Mouse (Mus musculus) myocyte (in vitro differentiated cells): ENCODE measurements around the gene Pnmal1. TPM values are rescaled to one million over a fixed set of nuclear protein-coding genes. Genes with fewer than 3 reads are reported as not detected.
"Not testable (repeated sequence)": the region's sequence is repeated elsewhere in the genome, so short reads cannot be mapped to it uniquely, and the experiment has no call there.

Experiments used
- H3K27me3 ChIP-seq: one replicate; pipeline ENCODE4 v1.6.1; 2011; ENCODE audit not compliant: control insufficient read depth, insufficient read depth, insufficient read length
- H3K36me3 ChIP-seq: one replicate; pipeline ENCODE4 v1.6.1; 2011; ENCODE audit not compliant: control insufficient read depth, insufficient read depth
- H3K4me2 ChIP-seq: one replicate; pipeline ENCODE4 v1.6.1; 2011; ENCODE audit warnings: low read depth, control low read depth
- H3K4me3 ChIP-seq: one replicate; pipeline ENCODE4 v1.5.1; 2011; ENCODE audit warnings: mild to moderate bottlenecking, control low read depth, moderate library complexity
- H3K79me2 ChIP-seq: one replicate; pipeline ENCODE4 v1.6.1; 2011; ENCODE audit not compliant: control insufficient read depth, insufficient read depth
- H3ac ChIP-seq: one replicate; pipeline ENCODE4 v1.6.1; 2011; ENCODE audit not compliant: control insufficient read depth, insufficient read length
- CEBPB ChIP-seq: IDR thresholded peaks from 2 replicates; pipeline ENCODE4 v1.6.1; 2011; ENCODE audit warnings: mild to moderate bottlenecking, moderate library complexity; ENCODE audit not compliant: poor library complexity, insufficient read depth, severe bottlenecking
- E2F4 ChIP-seq: IDR thresholded peaks from one replicate; pipeline ENCODE4 v1.6.1; 2011; ENCODE audit warnings: mild to moderate bottlenecking, control low read depth, moderate library complexity; ENCODE audit not compliant: insufficient read depth
- MAX ChIP-seq: IDR thresholded peaks from one replicate; pipeline ENCODE4 v1.6.1; 2011; ENCODE audit warnings: low read depth, mild to moderate bottlenecking, control low read depth
- MYOD1 ChIP-seq, 3 experiments: IDR thresholded peaks; one replicate each; pipeline ENCODE4 v1.6.1; 2011; ENCODE audit warnings: control low read depth in 2 of 3, low read depth in 2 of 3, mild to moderate bottlenecking in 2 of 3, moderate library complexity in 1 of 3; ENCODE audit not compliant: insufficient read length in 2 of 3, control insufficient read depth in 1 of 3
- MYOG ChIP-seq, 3 experiments: IDR thresholded peaks; one replicate each; pipeline ENCODE4 v1.6.1; 2011; ENCODE audit warnings: control low read depth in 2 of 3, low read depth in 2 of 3, mild to moderate bottlenecking in 2 of 3; ENCODE audit not compliant: insufficient read length in 2 of 3, control insufficient read depth in 1 of 3, insufficient read depth in 1 of 3
- POLR2A ChIP-seq: IDR thresholded peaks from one replicate; pipeline ENCODE4 v1.6.1; 2011; ENCODE audit warnings: low read depth, mild to moderate bottlenecking, control low read depth, moderate library complexity; ENCODE audit not compliant: insufficient read length
- POLR2AphosphoS2 ChIP-seq: IDR thresholded peaks from one replicate; pipeline ENCODE4 v1.6.1; 2011; ENCODE audit warnings: low read depth, control low read depth; ENCODE audit not compliant: insufficient read length
- REST ChIP-seq: IDR thresholded peaks from one replicate; pipeline ENCODE4 v1.6.1; 2011; ENCODE audit warnings: mild to moderate bottlenecking, control low read depth, moderate library complexity; ENCODE audit not compliant: insufficient read depth, insufficient read length
- SRF ChIP-seq: IDR thresholded peaks from one replicate; pipeline ENCODE4 v1.6.1; 2011; ENCODE audit warnings: low read depth; ENCODE audit not compliant: control insufficient read depth, insufficient read length
- TCF12 ChIP-seq: IDR thresholded peaks from one replicate; pipeline ENCODE4 v1.6.1; 2011; ENCODE audit warnings: mild to moderate bottlenecking, control low read depth; ENCODE audit not compliant: poor library complexity, insufficient read depth, severe bottlenecking
- TCF3 ChIP-seq: IDR thresholded peaks from one replicate; pipeline ENCODE4 v1.6.1; 2011; ENCODE audit warnings: low read depth, control low read depth; ENCODE audit not compliant: insufficient read length
- USF1 ChIP-seq: IDR thresholded peaks from one replicate; pipeline ENCODE4 v1.6.1; 2011; ENCODE audit warnings: low read depth, mild to moderate bottlenecking, control low read depth, moderate library complexity
- polyA plus RNA-seq: library from polyadenylated mRNA; unstranded; fragments of >200 nt; fragmentation: generic; extraction: Trizol; gene quantifications from one replicate; pipeline ENCODE4 v1.2.1, GENCODE M21; 2012; ENCODE audit warnings: missing spikeins

Gene Pnmal1
- polyA plus RNA-seq, 1 experiment: 0.05 TPM

DNA sequence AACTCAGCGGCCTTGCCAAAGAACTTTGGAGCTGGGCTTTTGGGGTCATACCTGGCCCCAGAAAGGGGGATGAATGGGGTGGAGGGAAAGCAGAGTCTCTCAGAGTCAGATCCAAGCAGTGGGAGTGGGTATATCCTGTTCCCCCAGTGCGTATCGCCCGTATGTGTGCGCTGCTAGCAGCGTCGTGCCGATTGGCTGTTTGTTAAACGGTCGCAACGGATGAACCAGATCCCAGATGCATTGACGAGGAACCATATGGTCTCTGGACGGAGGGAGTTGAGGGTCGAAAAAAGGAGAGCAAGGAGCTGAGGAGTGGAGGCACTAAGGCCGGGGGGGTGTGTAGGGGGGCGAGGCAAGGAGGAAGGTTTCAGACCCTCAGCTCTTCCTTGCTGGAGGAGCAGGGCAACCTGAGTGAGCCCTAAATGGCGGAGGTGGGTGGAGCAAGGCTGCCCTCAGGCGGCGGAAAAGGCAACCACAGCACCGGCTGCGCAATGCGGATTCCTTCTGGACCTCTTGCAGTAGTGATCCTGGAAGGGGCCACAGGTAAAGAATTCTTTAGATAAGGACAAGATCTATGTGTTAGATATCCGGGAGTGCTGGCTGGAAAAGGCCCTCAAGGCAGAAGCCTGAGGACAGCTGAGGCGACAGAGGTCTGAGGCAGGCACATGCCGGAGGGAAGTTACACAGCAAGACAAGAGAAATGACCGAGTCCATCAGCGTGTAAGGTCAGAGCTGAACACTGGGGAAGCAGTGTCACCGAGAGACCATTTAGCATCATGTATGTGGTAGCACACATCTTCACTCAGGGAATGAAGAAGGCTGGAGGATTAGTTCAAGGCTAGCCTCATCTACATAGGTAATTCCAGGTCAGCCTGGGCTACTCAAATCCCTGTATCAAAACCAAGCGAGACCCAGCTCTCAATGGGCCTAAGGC lies 9.3 kb upstream of the Pnmal1 start:
- Histone ChIP-seq H3K36me3 (no peaks in the 10 kb centered on the region), H3K4me2 (peak overlapping the region; percentile 20), H3K4me3 (no peak overlapping the region), H3K27me3 (no peaks in the 10 kb centered on the region), H3ac (no peak overlapping the region), H3K79me2 (peaks cover 5% of the 10 kb centered on the region)
- TF ChIP-seq POLR2AphosphoS2 (peak; percentile 80), MYOG (IDR thresholded peaks at IDR 0.05; ENCODE audit: control insufficient read depth in 1 of 3, insufficient read depth in 1 of 3, insufficient read length in 2 of 3, low read depth in 2 of 3) (no peak), SRF (no peak), CEBPB (no peak), REST (no peak), MAX (no peak), TCF3 (no peak)

DNA sequence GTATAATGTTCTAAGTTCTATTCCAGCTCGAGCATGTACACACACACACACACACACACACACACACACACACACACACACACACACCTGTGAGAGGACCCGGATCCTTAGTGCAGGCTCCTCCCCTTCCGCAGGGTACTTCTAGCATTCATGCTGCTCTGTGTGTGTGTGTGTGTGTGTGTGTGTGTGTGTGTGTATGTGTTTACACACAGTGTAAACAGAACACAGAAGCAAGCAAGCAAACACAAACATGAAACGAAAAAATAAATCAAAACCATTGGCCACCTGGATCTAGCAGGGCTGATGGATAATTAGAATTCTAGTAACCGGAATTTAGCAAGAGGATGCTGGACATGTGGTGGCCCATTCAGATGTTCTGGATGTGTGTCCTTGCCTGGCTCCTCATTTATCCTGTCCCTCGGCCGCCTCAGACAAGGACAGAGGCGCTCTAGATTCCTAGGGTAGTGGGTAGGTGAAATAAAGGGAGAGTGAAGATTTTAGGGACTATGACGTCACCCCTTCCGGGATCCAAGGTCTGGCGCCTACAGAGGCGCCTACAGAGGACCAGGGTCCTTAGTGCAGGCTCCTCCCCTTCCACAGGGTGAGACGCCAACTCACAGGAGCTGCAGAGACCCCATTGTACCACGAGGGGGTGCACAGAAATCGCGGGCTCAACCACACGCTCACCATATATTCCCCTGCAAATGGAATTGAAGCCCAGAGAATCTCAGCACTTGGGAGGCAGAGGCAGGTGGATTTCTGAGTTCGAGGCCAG lies 8.4 kb upstream of the Pnmal1 start:
- peak overlapping the region; percentile 32 for H3K4me2 ChIP-seq
- peaks cover under 1% of the 10 kb centered on the region for H3K79me2 ChIP-seq
- H3K27me3 ChIP-seq: no peaks in the 10 kb centered on the region
- H3K36me3 ChIP-seq: no peaks in the 10 kb centered on the region
- no peak overlapping the region for H3ac ChIP-seq
- peak; percentile 51 for TF ChIP-seq POLR2AphosphoS2
- TF ChIP-seq SRF: no peak
- TF ChIP-seq USF1: no peak
- H3K4me3 ChIP-seq: no peak overlapping the region

DNA sequence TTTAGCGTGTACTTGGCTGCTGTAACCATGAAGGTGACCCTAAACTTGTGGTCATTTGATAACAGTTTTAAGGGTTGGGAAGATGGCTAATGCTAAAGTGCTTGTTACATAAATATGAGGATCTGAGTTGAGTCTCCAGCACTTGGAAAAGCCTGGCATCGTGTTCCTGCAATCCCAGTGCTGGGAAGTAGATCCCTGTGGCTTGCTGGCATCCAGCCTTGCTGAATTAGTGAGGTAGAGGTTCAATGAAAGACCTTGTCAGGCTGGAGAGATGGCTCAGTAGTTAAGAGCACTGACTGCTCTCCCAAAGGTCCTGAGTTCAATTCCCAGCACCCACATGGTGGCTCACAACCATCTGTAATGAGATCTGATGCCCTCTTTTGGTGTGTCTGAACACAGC lies 5.7 kb upstream of the Pnmal1 start:
- not testable (repeated sequence) for H3K4me2 ChIP-seq, H3K4me3 ChIP-seq, H3ac ChIP-seq, H3K27me3 ChIP-seq, H3K79me2 ChIP-seq, H3K36me3 ChIP-seq

DNA sequence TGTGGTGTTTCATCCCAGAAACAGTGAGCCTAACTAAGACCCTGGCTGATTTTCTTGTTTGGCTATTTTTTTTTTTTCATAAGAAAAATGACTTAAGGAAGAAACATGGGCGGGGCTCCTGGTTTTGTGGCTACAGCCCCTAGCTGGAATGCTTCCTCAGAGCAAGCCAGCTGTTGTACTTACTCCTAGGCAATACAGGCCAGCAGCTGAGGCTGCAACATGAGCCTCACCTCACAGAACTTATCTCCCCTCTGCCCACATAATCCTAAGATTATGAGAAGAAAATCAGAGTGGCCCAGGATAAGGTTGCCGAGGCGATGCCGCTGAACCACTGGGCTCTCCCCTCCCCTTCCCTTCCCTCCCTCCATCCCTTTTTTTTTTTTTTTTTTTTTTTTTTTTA lies 3.8 kb upstream of the Pnmal1 start:
- Histone ChIP-seq H3K27me3 (no peaks in the 10 kb centered on the region), H3K79me2 (no peaks in the 10 kb centered on the region), H3K4me3 (no peak overlapping the region), H3K4me2 (no peak overlapping the region), H3ac (no peak overlapping the region), H3K36me3 (no peaks in the 10 kb centered on the region)
- peak; percentile 60 to 92 (median 89) for TF ChIP-seq MYOD1 (IDR thresholded peaks at IDR 0.05; ENCODE audit: control insufficient read depth in 1 of 3, insufficient read length in 2 of 3, low read depth in 2 of 3)
- TF ChIP-seq MYOG (IDR thresholded peaks at IDR 0.05; ENCODE audit: control insufficient read depth in 1 of 3, insufficient read depth in 1 of 3, insufficient read length in 2 of 3, low read depth in 2 of 3): peak; percentile 21 to 84 (median 58)
- TF ChIP-seq SRF: no peak
- TF ChIP-seq USF1: no peak
- TF ChIP-seq POLR2AphosphoS2: no peak
- no peak for TF ChIP-seq REST
- peak; percentile 66 for TF ChIP-seq TCF12
- peak; percentile 70 for TF ChIP-seq TCF3
- TF ChIP-seq E2F4: no peak
- no peak for TF ChIP-seq POLR2A
- no peak for TF ChIP-seq CEBPB
- TF ChIP-seq MAX: no peak

DNA sequence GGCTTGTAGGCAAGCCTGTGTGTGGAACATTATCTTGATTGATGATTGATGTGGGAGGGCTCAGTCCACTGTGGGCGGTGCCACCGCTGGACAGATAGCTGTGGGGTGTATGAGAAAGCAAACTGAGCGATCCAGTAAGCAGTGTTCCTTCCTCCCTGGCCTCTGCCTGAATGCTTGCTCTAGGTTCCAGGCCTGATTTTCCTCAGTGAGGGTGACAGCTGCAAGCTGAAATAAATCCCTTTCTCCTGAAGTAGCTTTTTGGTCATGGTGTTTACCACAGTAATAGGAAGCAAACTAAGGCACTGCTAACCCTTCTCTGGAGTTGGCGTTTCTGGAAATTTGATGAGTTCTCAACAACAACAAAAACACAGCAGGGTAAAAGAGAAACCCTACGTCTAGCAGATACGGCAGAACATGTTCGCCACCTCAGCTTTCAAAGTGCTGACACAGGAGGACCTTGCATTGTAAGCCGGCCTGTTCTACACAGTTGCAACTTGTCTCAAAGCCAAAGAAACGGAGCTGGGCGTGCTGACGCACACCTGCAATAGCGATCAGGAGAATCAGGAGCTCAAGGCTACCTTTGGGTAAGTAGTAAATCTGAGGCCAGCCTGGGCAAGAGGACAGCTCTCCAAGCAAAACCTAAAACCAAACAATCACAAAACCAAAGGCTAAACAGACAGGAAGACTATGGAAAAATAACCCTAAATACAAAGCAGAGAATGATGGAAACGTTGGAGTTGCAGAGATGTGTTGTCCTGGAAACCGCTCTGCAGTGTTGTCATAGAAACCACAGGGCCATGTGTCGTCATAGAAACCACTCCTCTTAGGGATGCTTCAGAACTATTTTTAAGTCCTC lies 2.8 kb upstream of the Pnmal1 start:
- no peaks in the 10 kb centered on the region for H3K27me3 ChIP-seq
- TF ChIP-seq USF1 (no peak), TCF12 (no peak), POLR2AphosphoS2 (no peak), CEBPB (no peak), MYOG (IDR thresholded peaks at IDR 0.05; ENCODE audit: control insufficient read depth in 1 of 3, insufficient read depth in 1 of 3, insufficient read length in 2 of 3, low read depth in 2 of 3) (peak; percentile 21 to 80 (median 37)), E2F4 (no peak), MYOD1 (IDR thresholded peaks at IDR 0.05; ENCODE audit: control insufficient read depth in 1 of 3, insufficient read length in 2 of 3, low read depth in 2 of 3) (peak; percentile 73 to 76 (median 75))
- H3K4me2 ChIP-seq: peak overlapping the region; percentile 80
- H3K36me3 ChIP-seq: no peaks in the 10 kb centered on the region
- H3K79me2 ChIP-seq: no peaks in the 10 kb centered on the region
- H3ac ChIP-seq: no peak overlapping the region
- H3K4me3 ChIP-seq: no peak overlapping the region
